Mouse (Mus musculus): ENCODE results near the gene Anp32b.

Gene Anp32b

GRCm38 (mm10) chr4:46505361-46506057 lies 54.8 kb downstream of the Anp32b start:
- DNase-seq (ENCODE audit: low read depth, low spot score) = peak; percentile 37

- DNase-seq (ENCODE audit: low read depth, low spot score) = peak; percentile 86
Observed at GRCm38 (mm10) chr4:46506801-46507610, 56.3 kb downstream of the Anp32b start.

DNA sequence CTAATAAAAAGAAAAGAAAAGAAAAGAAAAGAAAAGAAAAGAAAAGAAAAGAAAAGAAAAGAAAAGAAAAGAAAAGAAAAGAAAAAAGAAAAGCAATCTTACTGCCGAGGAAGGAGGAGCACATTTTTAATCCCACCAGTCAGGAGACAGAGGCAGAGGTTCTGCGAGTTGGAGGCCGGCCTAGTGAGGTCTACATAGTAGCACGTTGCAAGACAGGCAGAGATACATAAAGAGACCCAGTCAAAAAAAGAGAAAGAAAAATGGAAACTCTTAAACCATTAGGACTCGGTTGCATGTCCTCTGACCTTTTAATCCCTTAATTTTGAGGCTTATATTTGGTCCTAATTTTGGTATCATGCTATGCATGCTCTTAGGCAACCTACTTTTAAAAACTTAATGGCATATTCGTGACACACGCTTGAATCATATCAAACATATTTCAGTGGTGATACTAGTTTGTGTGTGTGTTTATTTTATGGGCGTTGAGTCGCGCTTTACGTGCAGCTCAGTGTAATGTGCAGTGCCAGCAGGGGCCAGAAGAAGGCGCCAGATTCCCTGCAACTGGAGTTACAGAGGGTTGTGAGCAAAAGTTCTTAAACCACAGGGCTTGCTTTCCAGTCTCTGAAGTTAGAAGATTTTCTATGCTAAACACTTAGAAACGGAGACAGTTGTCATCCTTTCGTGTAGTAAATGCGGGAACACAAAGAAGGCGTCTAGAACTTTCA lies 57.2 kb downstream of the Anp32b start:
- peak; percentile 89 for DNase-seq (ENCODE audit: low read depth, low spot score)

DNA sequence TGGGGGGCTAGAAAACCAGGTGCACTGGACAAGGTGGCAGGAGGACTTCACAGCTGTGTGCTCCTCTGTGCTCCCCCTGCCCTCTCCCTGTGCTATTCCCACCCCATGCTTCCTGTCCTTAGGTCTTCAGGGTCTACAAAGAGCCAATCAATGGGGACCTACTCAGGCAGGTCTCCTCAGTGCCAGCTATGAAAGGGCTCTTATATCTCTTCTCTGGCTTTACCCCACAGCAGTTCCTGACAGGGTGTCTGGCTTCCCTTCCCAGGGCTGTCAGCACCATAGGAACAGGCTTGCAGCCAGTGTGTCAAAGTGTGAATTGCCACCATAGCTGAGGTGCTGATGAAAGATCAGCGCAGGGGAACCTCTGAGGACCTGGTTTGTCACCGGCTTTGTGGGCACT lies 69.8 kb downstream of the Anp32b start:
- DNase-seq (ENCODE audit: low read depth, low spot score) = no peak

- DNase-seq (ENCODE audit: low read depth, low spot score) = no peak
Observed at GRCm38 (mm10) chr4:46521457-46521856, 70.8 kb downstream of the Anp32b start.

Measured in 3T3-L1 (cell line).